ENCODE assay signal across 8 mouse cellular contexts in genomic region chr14:47417346-47417745, GRCm38 (mm10). TPM values are rescaled to one million over a fixed set of nuclear protein-coding genes. Genes with fewer than 3 reads are reported as not detected.
DNase-seq lines count a peak whose midpoint lies in the region; ATAC-seq and TF ChIP-seq lines count a peak whose summit lies in the region.

No protein-coding gene starts in this region.

- no peak overlapping the region for H3K27ac ChIP-seq in heart, embryonic 12.5 days (ENCODE audit: poor library complexity, severe bottlenecking)
- H3K27ac ChIP-seq in hindbrain, embryonic 13.5 days = no peak overlapping the region
- no peak overlapping the region for H3K27ac ChIP-seq in left cerebral cortex, adult 2 months

- peaks cover 15% of the 10 kb centered on the region for H3K4me1 ChIP-seq in heart, embryonic 12.5 days (replicated peaks)
- peaks cover 29% of the 10 kb centered on the region for H3K4me1 ChIP-seq in G1E (ENCODE audit: insufficient read depth, low read depth, low read length)
- H3K4me1 ChIP-seq in hindbrain, embryonic 13.5 days (replicated peaks) = peaks cover 13% of the 10 kb centered on the region

- peak overlapping the region; percentile 82 for H3K4me2 ChIP-seq in heart, embryonic 12.5 days
- peak overlapping the region; percentile 64 for H3K4me2 ChIP-seq in hindbrain, embryonic 13.5 days

- H3K9ac ChIP-seq in heart, embryonic 12.5 days = peak overlapping the region; percentile 72
- H3K9ac ChIP-seq in hindbrain, embryonic 13.5 days = peak overlapping the region; percentile 63; the same call in 1 of the 2 replicates

- no peak for ATAC-seq in heart, embryonic 12.5 days (ENCODE audit: insufficient number of reproducible peaks, low FRiP score)
- no peak for ATAC-seq in G1E (ENCODE audit: extremely low read depth, insufficient number of reproducible peaks, low FRiP score, poor library complexity, severe bottlenecking)
- ATAC-seq in hindbrain, embryonic 13.5 days (ENCODE audit: low FRiP score) = no peak
- no peak for ATAC-seq in megakaryocyte progenitor cell, adult 5-6 weeks (replicated peaks; ENCODE audit: poor library complexity)

- DNase-seq in heart, postnatal 36 days = no peak
- DNase-seq in G1E (ENCODE audit: low spot score) = no peak
- DNase-seq in mesoderm, embryonic 11.5 days (ENCODE audit: low read depth, low spot score) = peak; percentile 9
- DNase-seq in urinary bladder, postnatal 4 days (ENCODE audit: low spot score in 2 of 2) = no peak
- DNase-seq in left cerebral cortex, adult 2 months (ENCODE audit: extremely low spot score in 1 of 2, low spot score in 2 of 2) = no peak

- peaks cover 37% of the 10 kb centered on the region for H3K36me3 ChIP-seq in heart, embryonic 12.5 days
- peaks cover 43% of the 10 kb centered on the region for H3K36me3 ChIP-seq in G1E (replicated peaks)
- no peaks in the 10 kb centered on the region for H3K36me3 ChIP-seq in hindbrain, embryonic 13.5 days

- intact Hi-C loops in heart, postnatal 36 days (cut with DNase I) = no loop called here
- intact Hi-C loops in left cerebral cortex, adult 2 months (cut with DNase I) = loop anchor here (5.0 kb wide), 1 partner anchor 115 kb away; no protein-coding TSS in a partner anchor

- no peaks in the 10 kb centered on the region for H3K27me3 ChIP-seq in heart, embryonic 12.5 days (replicated peaks)
- peaks cover 3% of the 10 kb centered on the region for H3K27me3 ChIP-seq in G1E (ENCODE audit: insufficient read depth, low read length)
- no peaks in the 10 kb centered on the region for H3K27me3 ChIP-seq in hindbrain, embryonic 13.5 days

- 31% methylated on average over 3 of the region's 3 CpGs for WGBS in heart, embryonic 12.5 days
- WGBS in hindbrain, embryonic 13.5 days = 38% methylated on average over 3 of the region's 3 CpGs

- H3K4me3 ChIP-seq in heart, embryonic 12.5 days = peak overlapping the region; percentile 79
- H3K4me3 ChIP-seq in G1E (ENCODE audit: low read depth, low read length) = peak overlapping the region; percentile 72
- H3K4me3 ChIP-seq in hindbrain, embryonic 13.5 days = peak overlapping the region; percentile 51
- no peak overlapping the region for H3K4me3 ChIP-seq in left cerebral cortex, adult 2 months

- H3K9me3 ChIP-seq in heart, embryonic 12.5 days (replicated peaks) = no peaks in the 10 kb centered on the region
- H3K9me3 ChIP-seq in G1E (replicated peaks) = no peaks in the 10 kb centered on the region
- no peaks in the 10 kb centered on the region for H3K9me3 ChIP-seq in hindbrain, embryonic 13.5 days

- TF ChIP-seq CTCF in G1E (IDR thresholded peaks at IDR 0.05; ENCODE audit: low read depth, low read length) = no peak
- no peak for TF ChIP-seq CTCF in left cerebral cortex, adult 2 months (IDR thresholded peaks at IDR 0.05)

RNA-seq across cellular contexts. Expression of gene Dlgap5, which starts 0.9 kb away (rescaled TPM):
- 45.7 and 51.8 TPM in 2 replicates for polyA plus RNA-seq in heart, embryonic 12.5 days (2016; fragmentation: Nextera tagmentation; extraction: Ambion mirVana)
- total RNA-seq in heart, postnatal 36 days (2021) = under 1 TPM; 0.86 to 0.87 TPM
- 96.1 and 109 TPM in 2 replicates for total RNA-seq in G1E (2014; fragmentation: Nextera tagmentation)
- total RNA-seq in G1E (2017) = 113 and 119 TPM in 2 replicates
- polyA plus RNA-seq in G1E (2012) = 5.2 and 21.6 TPM in 2 replicates
- 10.6 and 11.6 TPM in 2 replicates for polyA plus RNA-seq in hindbrain, embryonic 13.5 days (2015; fragmentation: Nextera tagmentation; extraction: Ambion mirVana)
- total RNA-seq in megakaryocyte progenitor cell, adult 5-6 weeks (2015) = 44.2 and 53.5 TPM in 2 replicates
- total RNA-seq in megakaryocyte progenitor cell, adult 5-6 weeks (2017) = 75.3 and 77.0 TPM in 2 replicates
- total RNA-seq in left cerebral cortex, adult 2 months (2021) = under 1 TPM; 0.43 to 0.47 TPM

RNA-seq across cellular contexts. Expression of gene Fbxo34, which starts 32.9 kb away (rescaled TPM):
- 24.0 and 24.8 TPM in 2 replicates for polyA plus RNA-seq in heart, embryonic 12.5 days (2016; fragmentation: Nextera tagmentation; extraction: Ambion mirVana)
- 10 to 100 TPM; 11.4 to 14.0 TPM for total RNA-seq in heart, postnatal 36 days (2021)
- 20.6 and 24.2 TPM in 2 replicates for total RNA-seq in G1E (2014; fragmentation: Nextera tagmentation)
- total RNA-seq in G1E (2017) = 27.5 and 27.6 TPM in 2 replicates
- polyA plus RNA-seq in G1E (2012) = 17.9 and 20.7 TPM in 2 replicates
- polyA plus RNA-seq in hindbrain, embryonic 13.5 days (2015; fragmentation: Nextera tagmentation; extraction: Ambion mirVana) = 25.2 and 26.3 TPM in 2 replicates
- total RNA-seq in megakaryocyte progenitor cell, adult 5-6 weeks (2015) = 11.0 and 11.4 TPM in 2 replicates
- total RNA-seq in megakaryocyte progenitor cell, adult 5-6 weeks (2017) = 16.1 and 22.6 TPM in 2 replicates
- 100 to 1,000 TPM in 1 of 2 experiments, 10 to 100 TPM in 1; 86.6 to 110 TPM for total RNA-seq in left cerebral cortex, adult 2 months (2021)

RNA-seq across cellular contexts. Expression of gene Lgals3, which starts 49.8 kb away (rescaled TPM):
- polyA plus RNA-seq in heart, embryonic 12.5 days (2016; fragmentation: Nextera tagmentation; extraction: Ambion mirVana) = 1.7 and 1.9 TPM in 2 replicates
- 1 to 10 TPM; 3.8 to 5.0 TPM for total RNA-seq in heart, postnatal 36 days (2021)
- 1.4 TPM in 1 of 2 replicates, not detected in the other for total RNA-seq in G1E (2014; fragmentation: Nextera tagmentation)
- 1.7 and 3.0 TPM in 2 replicates for total RNA-seq in G1E (2017)
- polyA plus RNA-seq in G1E (2012) = 2.5 and 3.9 TPM in 2 replicates
- polyA plus RNA-seq in hindbrain, embryonic 13.5 days (2015; fragmentation: Nextera tagmentation; extraction: Ambion mirVana) = 1.7 and 1.9 TPM in 2 replicates
- 26.1 and 43.8 TPM in 2 replicates for total RNA-seq in megakaryocyte progenitor cell, adult 5-6 weeks (2015)
- 4.8 and 12.0 TPM in 2 replicates for total RNA-seq in megakaryocyte progenitor cell, adult 5-6 weeks (2017)
- under 1 TPM; 0.32 to 0.33 TPM for total RNA-seq in left cerebral cortex, adult 2 months (2021)

Comparison
In these comparisons a context has a peak if more than half of its experiments do, and no peak if none do; other contexts are left out.
1. RNA of gene Dlgap5, which starts 0.9 kb away (total RNA-seq): 96.1 to 119 TPM in G1E and 44.2 to 77.0 TPM in megakaryocyte progenitor cell, adult 5-6 weeks; 0.86 to 0.87 TPM in heart, postnatal 36 days and 0.43 to 0.47 TPM in left cerebral cortex, adult 2 months; every median in the first group is over 10 times any median in the second.